Mouse (Mus musculus): ENCODE data around the gene Anks6. TPM values are rescaled to one million over a fixed set of nuclear protein-coding genes. Genes with fewer than 3 reads are reported as not detected.

Anks6 gene
- polyA plus RNA-seq, 1 experiment from 2014 or later, result 4.2 TPM

- WGBS, result 93% methylated on average over 7 of the region's 7 CpGs
- no peaks in the 10 kb centered on the region for H3K4me1 ChIP-seq (ENCODE audit: control insufficient read depth, insufficient read depth, low read length)
- H3K4me2 ChIP-seq (ENCODE audit: low read depth), result no peak overlapping the region
- ATAC-seq (ENCODE audit: insufficient read depth, low FRiP score, low TSS enrichment), result no peak
- no peak overlapping the region for H3K9ac ChIP-seq (ENCODE audit: low read length)
- no peak overlapping the region for H3K27ac ChIP-seq (ENCODE audit: low read depth, low read length)
- H3K36me3 ChIP-seq (ENCODE audit: control insufficient read depth, insufficient read depth, low read length), result no peaks in the 10 kb centered on the region
- no peak overlapping the region for H3K4me3 ChIP-seq (ENCODE audit: low read depth, low read length)
- DNase-seq (ENCODE audit: low spot score), result no peak
- H3K27me3 ChIP-seq (ENCODE audit: control insufficient read depth, insufficient read depth, low read length), result no peaks in the 10 kb centered on the region
- H3K9me3 ChIP-seq (ENCODE audit: control insufficient read depth, low read length), result no peaks in the 10 kb centered on the region
Measured at GRCm38 (mm10) chr4:46977161-46977560, 80.1 kb downstream of the Anks6 start.

GRCm38 (mm10) chr4:46976671-46977071 lies 80.6 kb downstream of the Anks6 start:
- Histone ChIP-seq H3K4me1 (ENCODE audit: control insufficient read depth, insufficient read depth, low read length) (no peaks in the 10 kb centered on the region), H3K27me3 (ENCODE audit: control insufficient read depth, insufficient read depth, low read length) (no peaks in the 10 kb centered on the region), H3K4me3 (ENCODE audit: low read depth, low read length) (no peak overlapping the region), H3K9ac (ENCODE audit: low read length) (no peak overlapping the region), H3K27ac (ENCODE audit: low read depth, low read length) (no peak overlapping the region), H3K9me3 (ENCODE audit: control insufficient read depth, low read length) (no peaks in the 10 kb centered on the region), H3K36me3 (ENCODE audit: control insufficient read depth, insufficient read depth, low read length) (no peaks in the 10 kb centered on the region), H3K4me2 (ENCODE audit: low read depth) (no peak overlapping the region)
- DNase-seq (ENCODE audit: low spot score), result no peak
- 78% methylated on average over 11 of the region's 11 CpGs for WGBS
- no peak for ATAC-seq (ENCODE audit: insufficient read depth, low FRiP score, low TSS enrichment)

- Histone ChIP-seq H3K27me3 (ENCODE audit: control insufficient read depth, insufficient read depth, low read length) (no peaks in the 10 kb centered on the region), H3K9ac (ENCODE audit: low read length) (no peak overlapping the region), H3K4me2 (ENCODE audit: low read depth) (no peak overlapping the region), H3K36me3 (ENCODE audit: control insufficient read depth, insufficient read depth, low read length) (no peaks in the 10 kb centered on the region), H3K27ac (ENCODE audit: low read depth, low read length) (no peak overlapping the region), H3K9me3 (ENCODE audit: control insufficient read depth, low read length) (no peaks in the 10 kb centered on the region), H3K4me1 (ENCODE audit: control insufficient read depth, insufficient read depth, low read length) (no peaks in the 10 kb centered on the region), H3K4me3 (ENCODE audit: low read depth, low read length) (no peak overlapping the region)
- no peak for ATAC-seq (ENCODE audit: insufficient read depth, low FRiP score, low TSS enrichment)
- 87% methylated on average over 10 of the region's 10 CpGs for WGBS
- no peak for DNase-seq (ENCODE audit: low spot score)
Measured at GRCm38 (mm10) chr4:46973322-46973721, 83.9 kb downstream of the Anks6 start.

GRCm38 (mm10) chr4:46967981-46968380 lies 89.2 kb downstream of the Anks6 start:
- Histone ChIP-seq H3K36me3 (ENCODE audit: control insufficient read depth, insufficient read depth, low read length) (no peaks in the 10 kb centered on the region), H3K9ac (ENCODE audit: low read length) (no peak overlapping the region), H3K4me2 (ENCODE audit: low read depth) (no peak overlapping the region), H3K27me3 (ENCODE audit: control insufficient read depth, insufficient read depth, low read length) (no peaks in the 10 kb centered on the region), H3K27ac (ENCODE audit: low read depth, low read length) (no peak overlapping the region), H3K4me1 (ENCODE audit: control insufficient read depth, insufficient read depth, low read length) (no peaks in the 10 kb centered on the region), H3K9me3 (ENCODE audit: control insufficient read depth, low read length) (no peaks in the 10 kb centered on the region), H3K4me3 (ENCODE audit: low read depth, low read length) (no peak overlapping the region)
- no peak for DNase-seq (ENCODE audit: low spot score)
- ATAC-seq (ENCODE audit: insufficient read depth, low FRiP score, low TSS enrichment), result no peak
- WGBS, result 50% methylated on average over 10 of the region's 10 CpGs

- Histone ChIP-seq H3K9me3 (ENCODE audit: control insufficient read depth, low read length) (no peaks in the 10 kb centered on the region), H3K4me2 (ENCODE audit: low read depth) (no peak overlapping the region), H3K9ac (ENCODE audit: low read length) (no peak overlapping the region), H3K36me3 (ENCODE audit: control insufficient read depth, insufficient read depth, low read length) (no peaks in the 10 kb centered on the region), H3K27me3 (ENCODE audit: control insufficient read depth, insufficient read depth, low read length) (no peaks in the 10 kb centered on the region), H3K27ac (ENCODE audit: low read depth, low read length) (no peak overlapping the region), H3K4me3 (ENCODE audit: low read depth, low read length) (no peak overlapping the region), H3K4me1 (ENCODE audit: control insufficient read depth, insufficient read depth, low read length) (no peaks in the 10 kb centered on the region)
- no peak for ATAC-seq (ENCODE audit: insufficient read depth, low FRiP score, low TSS enrichment)
- DNase-seq (ENCODE audit: low spot score), result no peak
Measured at GRCm38 (mm10) chr4:46966551-46966950, 90.7 kb downstream of the Anks6 start.

Other genes with a start within 250 kb of the Anks6 start
- 0.70 and 0.78 TPM in 2 replicates for gene Gabbr2, start 65.6 kb downstream of the Anks6 start, polyA plus RNA-seq (2014; fragmentation: Nextera tagmentation; extraction: Ambion mirVana)
- 3.0 and 3.7 TPM in 2 replicates for gene Galnt12, start 34.5 kb upstream of the Anks6 start, polyA plus RNA-seq (2014; fragmentation: Nextera tagmentation; extraction: Ambion mirVana)
- 3.4 TPM in 2 replicates for gene Col15a1, start 150.7 kb upstream of the Anks6 start, polyA plus RNA-seq (2014; fragmentation: Nextera tagmentation; extraction: Ambion mirVana)

All from neural tube, embryonic 11.5 days (tissue).